Mouse (Mus musculus): Measurements from ENCODE around the gene Rd3.

Rd3 gene

DNA sequence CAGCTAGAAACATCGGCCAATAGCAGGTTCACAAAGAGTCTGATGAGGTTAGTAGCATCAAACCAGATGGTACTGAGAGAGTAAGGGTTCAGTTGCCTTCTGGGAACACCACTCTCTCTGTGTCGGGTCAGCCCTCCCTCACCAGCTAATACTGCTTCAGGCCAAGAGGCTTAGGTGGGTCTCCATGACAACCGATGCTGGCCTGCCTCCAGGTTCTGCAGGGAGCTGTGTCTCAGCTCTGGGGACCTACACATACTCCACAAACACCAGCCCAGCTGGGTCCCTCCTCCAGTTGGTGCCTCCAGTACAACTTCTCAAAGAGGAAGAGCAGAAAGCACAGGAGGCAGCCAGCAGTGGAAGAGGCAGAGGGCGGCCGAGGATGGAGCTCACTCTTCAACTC is at the start of gene Rd3:
Gene Rd3, plus strand, starts transcription at position 184 of the 400 bp plus-strand sequence.
- DNase-seq (ENCODE audit: low spot score) = peak; percentile 47

DNA sequence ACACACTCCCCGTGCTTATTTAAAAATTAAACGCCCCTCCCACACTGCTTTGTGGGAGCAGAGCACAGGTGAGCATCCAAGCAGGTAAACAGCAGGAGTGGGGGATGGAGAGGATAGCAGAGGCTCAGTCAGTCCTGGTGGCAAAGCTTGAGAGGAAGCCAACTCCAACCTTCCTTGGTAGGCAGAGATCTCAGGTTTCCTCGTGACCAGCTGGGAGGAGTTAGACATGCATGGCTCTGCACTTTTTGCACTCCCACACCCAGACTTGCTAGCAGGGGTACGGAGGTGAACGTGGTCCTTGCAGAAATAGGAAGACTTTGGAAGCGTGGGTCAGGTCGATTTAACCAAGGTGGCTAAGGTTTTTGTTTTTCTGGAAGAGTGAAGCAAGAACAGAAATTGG is 48.8 kb upstream of the Rd3 start:
- DNase-seq (ENCODE audit: low spot score) = peak; percentile 10

DNA sequence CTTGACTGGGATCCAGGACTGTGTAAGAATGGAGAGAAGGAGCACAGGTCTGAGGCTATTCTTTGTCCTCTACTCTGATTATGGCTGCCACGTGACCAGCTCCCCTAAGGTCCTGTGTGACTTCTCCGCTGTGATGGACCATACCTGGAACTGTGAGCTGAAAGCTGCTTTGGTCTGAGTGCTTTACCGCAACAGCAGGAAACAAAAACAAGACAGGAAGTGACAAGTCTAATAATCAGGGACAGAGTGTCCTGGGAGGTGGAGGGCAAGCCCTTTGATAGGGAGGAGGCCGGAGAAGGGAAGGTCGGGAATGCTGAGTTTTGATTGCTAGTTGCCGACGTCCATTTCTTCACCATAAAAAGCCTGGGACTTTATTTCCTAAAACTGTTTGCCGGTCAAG is 48.1 kb upstream of the Rd3 start:
- no peak for DNase-seq (ENCODE audit: low spot score)

- DNase-seq (ENCODE audit: low spot score) = no peak
These were observed 47.2 kb upstream of the Rd3 start for GRCm38 (mm10) chr1:191929897-191930524.

DNA sequence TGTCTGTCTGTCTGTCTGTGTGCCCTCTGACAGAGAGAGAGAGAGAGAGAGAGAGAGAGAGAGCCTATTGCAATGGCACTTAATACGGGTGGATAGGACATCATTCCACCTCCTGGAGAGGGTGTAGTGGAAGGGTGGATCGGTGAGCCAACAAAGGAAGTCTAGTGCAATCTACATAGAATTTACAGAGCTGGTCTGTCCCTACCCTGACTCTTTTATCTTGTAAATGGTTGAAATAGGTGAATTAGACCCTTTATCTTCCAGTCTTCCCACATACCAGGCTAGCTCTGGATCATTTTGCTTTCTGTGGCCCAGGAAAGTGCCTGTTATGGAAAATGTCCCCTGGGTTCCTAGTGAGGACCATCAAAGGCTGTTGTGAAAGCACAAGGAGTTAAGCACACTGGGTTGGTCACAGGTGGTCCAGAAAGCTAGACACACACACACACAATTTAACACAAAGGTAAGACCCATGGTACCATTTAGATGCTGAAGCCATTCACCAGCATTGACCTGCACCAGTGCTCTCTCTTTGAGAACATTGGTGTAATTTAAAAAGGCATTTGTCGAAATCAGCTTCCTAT is 46.6 kb upstream of the Rd3 start:
- no peak for DNase-seq (ENCODE audit: low spot score)

GRCm38 (mm10) chr1:191932286-191932985 is 44.7 kb upstream of the Rd3 start:
- DNase-seq (ENCODE audit: low spot score) = no peak

- DNase-seq (ENCODE audit: low spot score) = no peak
These were observed 44.1 kb upstream of the Rd3 start for GRCm38 (mm10) chr1:191932986-191933632.

DNA sequence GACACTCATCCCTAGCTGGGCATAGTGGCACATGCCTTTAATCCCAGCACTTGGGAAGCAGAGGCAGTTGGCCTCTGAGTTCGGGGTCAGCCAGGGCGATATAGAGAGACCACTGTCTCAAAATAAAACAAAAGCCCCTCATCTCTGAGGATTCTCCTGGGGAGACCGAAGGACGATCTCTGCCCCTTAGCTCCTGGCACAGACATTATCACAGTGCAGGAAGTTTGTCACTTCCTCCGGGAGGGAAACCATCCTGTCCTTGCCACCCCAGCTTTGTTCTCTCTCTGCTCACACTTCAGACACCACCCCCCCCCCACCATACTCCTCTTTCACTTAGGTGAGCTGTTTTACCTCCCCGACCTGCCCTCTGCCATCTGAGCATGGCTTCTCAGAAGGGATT is 33.5 kb upstream of the Rd3 start:
- no peak for DNase-seq (ENCODE audit: low spot score)

- DNase-seq (ENCODE audit: low spot score) = no peak
These were observed 31.8 kb upstream of the Rd3 start for GRCm38 (mm10) chr1:191945341-191945740.

GRCm38 (mm10) chr1:191945756-191946155 is 31.4 kb upstream of the Rd3 start:
- DNase-seq (ENCODE audit: low spot score) = no peak

DNA sequence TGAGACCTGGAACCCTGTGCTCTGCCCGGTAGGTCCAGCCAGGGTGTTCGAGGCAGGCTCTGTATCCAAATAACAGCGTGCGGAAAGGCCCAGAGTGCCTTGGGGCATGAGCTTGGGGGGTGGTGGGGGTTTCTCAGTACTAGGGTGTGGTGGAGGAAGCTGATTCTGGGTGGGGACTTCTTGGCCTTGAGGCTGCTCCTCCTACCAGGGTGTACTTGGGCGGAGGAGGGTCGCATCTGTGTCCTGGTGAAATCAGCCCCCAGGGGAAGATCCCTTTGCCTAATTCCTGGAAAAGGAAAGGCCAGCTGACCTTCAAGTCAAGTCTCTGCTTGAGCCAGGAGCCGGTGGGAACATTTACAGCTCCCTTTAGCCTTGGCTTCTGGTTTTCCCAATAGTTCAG is 30.9 kb upstream of the Rd3 start:
- no peak for DNase-seq (ENCODE audit: low spot score)

- no peak for DNase-seq (ENCODE audit: low spot score)
These were observed 30.3 kb upstream of the Rd3 start for GRCm38 (mm10) chr1:191946835-191947234.

DNA sequence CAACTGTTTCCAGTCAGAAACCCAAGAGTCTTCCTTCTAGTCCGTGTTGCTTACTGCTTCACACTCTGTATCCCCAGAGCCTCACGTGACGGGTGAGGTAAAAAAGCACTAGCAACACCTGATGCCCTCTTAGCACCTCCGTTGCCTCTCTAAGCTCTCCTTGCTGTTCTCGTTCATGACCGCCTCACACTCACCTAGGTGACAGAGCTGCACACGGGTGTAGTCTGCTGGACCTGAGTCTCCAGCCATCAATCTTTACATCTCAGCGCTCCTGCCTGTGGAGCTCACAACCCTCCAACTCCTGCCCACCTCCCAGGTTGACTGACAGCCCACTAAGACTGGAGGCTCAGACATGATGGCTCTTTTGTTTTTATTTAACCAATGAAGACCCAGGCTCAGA is 29.4 kb upstream of the Rd3 start:
- no peak for DNase-seq (ENCODE audit: low spot score)

GRCm38 (mm10) chr1:191948600-191948999 is 28.6 kb upstream of the Rd3 start:
- no peak for DNase-seq (ENCODE audit: low spot score)

DNA sequence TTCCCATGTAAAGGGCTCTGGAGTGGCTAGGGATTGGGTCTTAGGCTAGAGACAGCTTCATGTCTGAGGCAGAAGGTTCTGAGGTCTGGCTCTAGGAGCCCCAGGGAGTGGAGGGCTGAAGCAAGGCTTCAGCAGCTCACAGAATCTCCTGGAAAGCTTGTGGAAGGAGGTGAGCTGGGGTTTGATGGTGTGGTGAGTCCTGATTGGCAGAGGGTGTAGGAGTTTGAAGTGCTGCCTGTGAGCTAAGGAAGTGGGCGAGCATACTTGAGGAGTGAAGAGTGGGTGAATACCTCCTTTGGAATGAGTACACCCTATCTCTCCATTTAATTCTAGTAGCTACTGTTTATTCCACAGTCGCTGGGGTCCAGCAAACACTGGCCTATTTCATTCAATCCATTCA is 26.6 kb upstream of the Rd3 start:
- no peak for DNase-seq (ENCODE audit: low spot score)

DNA sequence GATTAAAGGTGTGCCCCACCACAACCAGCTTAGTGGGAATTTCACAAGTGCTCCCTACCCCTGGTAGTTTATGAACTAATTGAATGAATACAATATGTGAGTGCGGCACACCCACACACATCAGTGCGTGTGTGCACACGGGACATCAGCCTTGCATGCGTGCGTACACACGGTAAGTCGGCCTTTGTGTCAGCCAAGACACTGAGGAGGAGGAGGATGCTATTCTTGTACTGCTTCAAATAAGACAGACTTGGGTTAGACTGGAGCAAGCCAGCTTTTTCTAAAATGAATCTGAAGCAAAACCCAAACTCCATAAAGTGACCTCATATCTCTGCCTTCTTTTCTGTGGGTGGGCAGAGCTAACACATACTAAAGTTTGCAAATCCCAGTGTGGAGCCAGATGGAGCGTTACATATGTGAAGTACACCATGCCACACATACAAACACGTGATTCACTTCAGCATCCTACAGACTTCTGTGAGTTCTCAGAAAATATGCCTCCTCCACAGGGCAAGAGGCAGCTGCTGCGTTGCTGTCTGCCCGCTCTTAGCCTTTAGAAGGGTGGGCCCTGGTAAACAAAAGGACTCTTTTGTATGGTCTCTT is 24.3 kb upstream of the Rd3 start:
- DNase-seq (ENCODE audit: low spot score) = no peak

DNA sequence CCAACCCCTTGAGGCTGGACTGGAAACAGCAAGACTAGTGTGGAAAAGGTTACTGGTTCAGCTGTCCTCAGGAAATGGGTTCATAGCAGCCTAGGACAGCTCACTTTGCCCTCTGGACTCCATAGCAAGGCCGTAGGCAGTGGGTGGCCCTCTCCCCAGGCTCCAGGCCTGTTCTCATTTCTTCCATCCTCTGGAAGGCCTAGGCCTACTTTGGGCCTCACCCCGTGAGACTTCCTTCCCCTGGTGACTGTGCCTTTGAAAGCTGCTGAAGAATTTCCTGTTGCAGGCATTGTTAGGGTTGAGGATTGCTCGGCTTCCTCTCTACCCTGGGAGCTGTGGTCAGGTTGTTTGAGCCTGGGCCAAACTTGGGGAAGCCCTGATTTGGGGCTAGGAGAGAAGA is 22.1 kb upstream of the Rd3 start:
- DNase-seq (ENCODE audit: low spot score) = no peak

DNA sequence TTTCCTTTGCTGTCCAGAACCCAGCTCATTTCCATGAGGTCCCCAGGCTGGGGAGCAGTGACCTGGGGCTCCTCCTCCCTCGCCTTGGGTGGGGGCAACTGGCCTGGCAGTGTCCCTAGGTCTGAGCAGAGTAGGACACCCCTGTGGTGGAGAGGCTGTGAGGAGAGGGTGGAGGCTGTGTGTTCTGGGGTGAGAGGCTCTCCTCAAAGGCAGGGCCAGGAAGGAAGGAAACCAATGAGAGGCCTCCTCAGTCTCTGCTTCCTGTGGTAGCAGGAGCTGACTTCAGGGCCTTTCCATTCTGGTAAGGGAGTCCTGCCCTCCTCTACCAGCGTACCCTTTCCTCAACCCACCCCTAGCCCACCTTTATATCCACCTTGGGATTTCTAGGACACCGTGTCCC is 20.9 kb upstream of the Rd3 start:
- no peak for DNase-seq (ENCODE audit: low spot score)

DNA sequence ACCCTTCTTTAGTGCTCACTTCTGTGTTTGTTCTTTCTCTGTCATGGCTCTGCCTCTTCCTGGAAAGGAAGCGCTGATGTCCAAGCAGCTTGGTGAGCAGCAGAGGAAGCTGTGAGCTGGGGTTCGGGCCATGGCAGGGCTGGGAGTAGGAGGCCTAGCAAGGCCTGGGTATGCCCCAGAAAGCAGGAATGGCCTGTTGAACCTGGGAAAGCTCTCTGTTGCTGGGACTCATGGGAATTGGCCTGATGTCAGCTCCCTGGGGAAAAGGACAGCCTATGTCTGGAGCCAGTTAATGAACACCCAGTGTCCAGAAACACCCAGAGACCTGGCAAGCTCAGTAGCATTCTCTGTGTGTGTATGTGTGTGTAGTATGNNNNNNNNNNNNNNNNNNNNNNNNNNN is 20.3 kb upstream of the Rd3 start:
- DNase-seq (ENCODE audit: low spot score) = no peak

- DNase-seq (ENCODE audit: low spot score) = no peak
These were observed 19.8 kb upstream of the Rd3 start for GRCm38 (mm10) chr1:191957321-191957720.

GRCm38 (mm10) chr1:191960946-191961345 is 16.2 kb upstream of the Rd3 start:
- DNase-seq (ENCODE audit: low spot score) = no peak

GRCm38 (mm10) chr1:191963413-191963812 is 13.8 kb upstream of the Rd3 start:
- DNase-seq (ENCODE audit: low spot score) = no peak

Measured in embryo, embryonic 10 days (tissue).